Mouse (Mus musculus) ES-E14 (cell line): ENCODE data around the gene Cd300ld5. TPM values are rescaled to one million over a fixed set of nuclear protein-coding genes. Genes with fewer than 3 reads are reported as not detected.

ENCODE experiments used
- DNase-seq: peaks from one replicate; pipeline ENCODE4 v3.0.0-alpha.2; 2013; ENCODE audit warnings: low read depth, low spot score
- H3K27ac ChIP-seq: 2 replicates; pipeline ENCODE4 v1.5.1; 2012; ENCODE audit warnings: low read depth, mild to moderate bottlenecking, low read length, moderate library complexity, mixed read lengths; ENCODE audit not compliant: poor library complexity, insufficient read depth, severe bottlenecking
- H3K36me3 ChIP-seq: 2 replicates; pipeline ENCODE4 v1.6.1; 2012; ENCODE audit warnings: mild to moderate bottlenecking, low read length, moderate library complexity, mixed read lengths; ENCODE audit not compliant: control insufficient read depth, poor library complexity, insufficient read depth, severe bottlenecking
- H3K4me1 ChIP-seq, 2 experiments: fragments of 150-350 bp in 1 of 2; sonication (generic) in 1 of 2; 2 replicates each; pipeline ENCODE4 v1.6.1; 2012; ENCODE audit warnings: low read length in 2 of 2, mild to moderate bottlenecking in 1 of 2, mixed read lengths in 1 of 2; ENCODE audit not compliant: control insufficient read depth in 2 of 2, insufficient read depth in 2 of 2, poor library complexity in 1 of 2
- H3K4me3 ChIP-seq, 2 experiments: fragments of 150-350 bp in 1 of 2; sonication (generic) in 1 of 2; 2 replicates each; pipeline ENCODE4 v1.5.1; 2012; ENCODE audit warnings: low read length in 2 of 2, low read depth in 1 of 2, mild to moderate bottlenecking in 1 of 2, mixed read lengths in 1 of 2; ENCODE audit not compliant: insufficient read depth in 1 of 2, poor library complexity in 1 of 2, severe bottlenecking in 1 of 2
- H3K9ac ChIP-seq: 2 replicates; pipeline ENCODE4 v1.6.1; 2012; ENCODE audit warnings: low read depth, mild to moderate bottlenecking, low read length, mixed read lengths; ENCODE audit not compliant: poor library complexity, insufficient read depth, severe bottlenecking
- H3K9me3 ChIP-seq: fragments of 150-350 bp; sonication (generic); 2 replicates; pipeline ENCODE4 v1.6.1; 2012; ENCODE audit warnings: low read depth, mild to moderate bottlenecking, low read length; ENCODE audit not compliant: control insufficient read depth, insufficient read depth
- CHD2 ChIP-seq: IDR thresholded peaks from 2 replicates; pipeline ENCODE4 v1.6.1; 2014; ENCODE audit warnings: mild to moderate bottlenecking, low read depth, low read length, inconsistent platforms
- HCFC1 ChIP-seq: IDR thresholded peaks from 2 replicates; pipeline ENCODE4 v1.6.1; 2012; ENCODE audit warnings: low read length, inconsistent platforms, borderline replicate concordance; ENCODE audit not compliant: insufficient read depth
- MAFK ChIP-seq: IDR thresholded peaks from 2 replicates; pipeline ENCODE4 v1.6.1; 2014; ENCODE audit warnings: mild to moderate bottlenecking, low read depth, low read length, inconsistent platforms; ENCODE audit not compliant: insufficient read depth
- ZC3H11A ChIP-seq: IDR thresholded peaks from 2 replicates; pipeline ENCODE4 v1.6.1; 2012; ENCODE audit warnings: low read depth, mild to moderate bottlenecking, inconsistent platforms, low read length, borderline replicate concordance
- ZNF384 ChIP-seq: IDR thresholded peaks from 2 replicates; pipeline ENCODE4 v1.6.1; 2012; ENCODE audit warnings: low read depth, low read length, inconsistent platforms
- in situ Hi-C, 2 experiments: fragments of 600-800 bp; cut with MboI; formaldehyde crosslinking; loops; one replicate each; pipeline ENCODE4 v1.15.1; 2025; ENCODE audit warnings: low sequenced_read_pairs in 2 of 2, inconsistent platforms in 1 of 2; ENCODE audit not compliant: unreplicated experiment in 2 of 2
- total RNA-seq: library from RNA; depleted of rRNA; stranded (reverse); fragments of 300-350 nt; gene quantifications from 2 replicates; pipeline ENCODE4 v1.2.3, GENCODE M21; 2012; rRNA removed

The Cd300ld5 gene
- total RNA-seq, 1 experiment: not detected

DNA sequence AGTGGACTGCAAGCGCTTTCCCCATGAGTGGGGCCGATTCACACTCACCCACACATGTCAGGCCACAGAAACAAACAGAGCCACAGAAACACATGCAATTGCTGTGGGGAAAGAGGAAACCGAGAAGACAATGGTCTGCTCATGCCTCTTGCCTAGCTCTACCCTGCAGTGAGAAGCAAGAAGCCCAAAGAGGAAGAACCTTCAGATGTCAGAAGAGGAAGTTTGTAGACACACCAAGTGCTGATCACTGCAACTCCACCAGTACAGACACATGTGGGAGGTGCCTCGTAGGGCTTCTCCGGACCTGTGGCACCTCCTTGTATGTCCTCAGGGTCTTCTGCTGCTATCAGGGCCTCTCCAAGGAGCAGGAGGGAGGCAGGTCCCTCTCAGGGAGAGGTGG lies 33.5 kb downstream of the Cd300ld5 start:
- Histone ChIP-seq H3K9me3 (no peaks in the 10 kb centered on the region), H3K27ac (no peak overlapping the region), H3K4me3 (no peak overlapping the region), H3K4me1 (no peaks in the 10 kb centered on the region), H3K9ac (no peak overlapping the region), H3K36me3 (no peaks in the 10 kb centered on the region)
- TF ChIP-seq ZC3H11A: no peak
- TF ChIP-seq HCFC1: no peak
- TF ChIP-seq CHD2: no peak
- no peak for TF ChIP-seq ZNF384
- TF ChIP-seq MAFK: no peak
- no peak for DNase-seq
- in situ Hi-C loops: no loop called here

DNA sequence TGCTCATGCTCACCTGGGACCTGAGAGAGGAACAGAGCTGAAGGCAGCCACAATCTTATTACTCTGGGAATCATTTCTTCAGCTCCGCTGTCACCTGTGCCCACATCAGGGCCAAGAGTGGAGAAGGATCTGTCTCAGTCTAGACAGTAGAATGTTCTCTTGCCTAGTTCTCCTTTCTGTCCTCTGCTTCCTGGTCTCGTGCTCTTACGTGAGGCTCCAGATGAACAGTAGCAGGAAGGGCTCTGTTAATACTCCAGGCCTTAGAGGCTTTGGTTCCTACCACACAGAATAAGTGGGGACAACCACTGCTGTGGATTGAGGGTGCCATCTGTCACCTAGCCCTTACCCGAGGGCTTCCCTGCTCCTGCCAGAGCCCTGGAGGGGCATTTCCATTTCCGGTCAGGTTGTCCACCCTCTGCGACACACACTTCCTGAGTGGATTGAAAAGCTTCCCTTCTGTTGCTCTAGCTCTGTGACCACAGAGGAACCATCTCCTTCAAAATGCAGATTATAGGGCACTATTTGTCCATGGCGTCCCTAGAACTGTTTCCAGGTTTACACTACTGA lies 36.0 kb downstream of the Cd300ld5 start, which contains the start of gene Cd300c2:
TSS of gene Cd300c2 (minus strand) at position 407 of the 567 bp plus-strand sequence.
- Histone ChIP-seq H3K4me3 (no peak within 1 kb of the TSS), H3K36me3 (no peaks in the 10 kb centered on the region), H3K4me1 (no peaks in the 10 kb centered on the region), H3K9ac (no peak within 1 kb of the TSS), H3K9me3 (no peaks in the 10 kb centered on the region), H3K27ac (no peak within 1 kb of the TSS)
- no peak for DNase-seq
- TF ChIP-seq ZNF384 (no peak), CHD2 (no peak), ZC3H11A (no peak), MAFK (no peak), HCFC1 (no peak)
- in situ Hi-C loops: no loop called here

DNA sequence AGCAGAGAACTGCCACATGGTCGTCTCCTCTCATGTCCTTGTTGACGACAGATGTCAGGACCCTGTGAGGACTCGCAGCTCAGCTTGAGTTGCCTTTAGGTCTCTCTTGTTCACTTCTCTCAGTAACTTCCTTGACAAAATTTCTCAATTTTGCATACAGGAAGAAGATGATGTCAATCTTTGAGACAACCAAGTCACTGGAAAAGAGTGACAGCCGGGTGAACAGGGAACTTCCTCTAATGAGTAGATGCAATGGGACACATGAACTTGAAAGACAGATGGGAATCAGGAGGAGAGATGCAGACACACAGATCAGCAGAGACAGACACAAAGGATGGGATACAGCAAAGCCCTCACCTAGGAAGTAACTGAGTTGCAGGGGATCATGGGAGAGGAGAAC lies 47.8 kb downstream of the Cd300ld5 start, which contains the start of gene Cd300ld:
TSS of gene Cd300ld (minus strand) at position 130 of the 400 bp plus-strand sequence.
- no peak within 1 kb of the TSS for H3K4me3 ChIP-seq
- H3K36me3 ChIP-seq: no peaks in the 10 kb centered on the region
- no peak within 1 kb of the TSS for H3K9ac ChIP-seq
- H3K27ac ChIP-seq: no peak within 1 kb of the TSS
- TF ChIP-seq ZNF384 (no peak), HCFC1 (no peak), MAFK (no peak), ZC3H11A (no peak), CHD2 (no peak)
- no peak for DNase-seq
- in situ Hi-C loops: no loop called here
- H3K4me1 ChIP-seq: no peaks in the 10 kb centered on the region
- no peaks in the 10 kb centered on the region for H3K9me3 ChIP-seq

DNA sequence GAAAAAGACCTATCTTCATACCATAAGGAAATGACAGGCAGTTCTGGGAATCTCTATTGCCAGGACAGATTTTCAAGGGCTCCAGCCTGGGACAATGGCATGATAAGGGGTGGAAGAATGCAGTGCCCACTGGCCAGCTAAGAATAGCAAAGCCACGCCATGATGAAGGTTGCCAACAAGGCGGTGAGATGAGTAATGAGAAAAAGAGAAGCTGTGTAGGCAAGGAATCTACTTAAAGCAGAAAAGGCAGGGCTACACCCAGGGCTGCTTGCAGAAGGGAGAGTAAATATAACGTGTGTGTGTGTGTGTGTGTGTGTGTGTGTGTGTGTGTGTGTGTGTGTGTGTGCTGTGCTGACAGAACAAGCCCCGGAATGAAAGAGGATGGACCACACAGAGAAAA lies 55.7 kb downstream of the Cd300ld5 start:
- H3K4me1 ChIP-seq: no peaks in the 10 kb centered on the region
- TF ChIP-seq MAFK (no peak), CHD2 (no peak), ZC3H11A (no peak), ZNF384 (no peak), HCFC1 (no peak)
- H3K27ac ChIP-seq: no peak overlapping the region
- H3K9me3 ChIP-seq: no peaks in the 10 kb centered on the region
- in situ Hi-C loops: no loop called here
- no peaks in the 10 kb centered on the region for H3K36me3 ChIP-seq
- no peak for DNase-seq
- H3K4me3 ChIP-seq: no peak overlapping the region
- no peak overlapping the region for H3K9ac ChIP-seq

Other genes with a start within 250 kb of the Cd300ld5 start
- gene Btbd17, start 241.8 kb downstream of the Cd300ld5 start, total RNA-seq: 1.6 and 1.7 TPM in 2 replicates
- 0.27 TPM in 1 of 2 replicates, not detected in the other for gene Gpr142, start 238.8 kb downstream of the Cd300ld5 start, total RNA-seq
- gene Gprc5c, start 186.6 kb downstream of the Cd300ld5 start, total RNA-seq: 35.9 and 36.5 TPM in 2 replicates
- 0.22 and 0.58 TPM in 2 replicates for gene Cd300a, start 147.7 kb downstream of the Cd300ld5 start, total RNA-seq
- gene Cd300lb, start 103.4 kb downstream of the Cd300ld5 start, total RNA-seq: not detected in 2 replicates
- not detected in 2 replicates for gene Cd300c, start 68.6 kb downstream of the Cd300ld5 start, total RNA-seq
- gene Cd300ld, start 47.8 kb downstream of the Cd300ld5 start, total RNA-seq: 0.09 TPM in 1 of 2 replicates, not detected in the other
- gene Cd300c2, start 35.9 kb downstream of the Cd300ld5 start, total RNA-seq: not detected in 2 replicates
- gene Cd300ld2, start 21.6 kb downstream of the Cd300ld5 start, total RNA-seq: not detected in 2 replicates
- not detected in 2 replicates for gene Cd300ld4, start 10.8 kb downstream of the Cd300ld5 start, total RNA-seq
- gene Cd300ld3, start 10.6 kb upstream of the Cd300ld5 start, total RNA-seq: not detected in 2 replicates
- gene Cd300e, start 24.4 kb upstream of the Cd300ld5 start, total RNA-seq: 0.09 and 0.11 TPM in 2 replicates
- 0.67 and 0.85 TPM in 2 replicates for gene Rab37, start 53.7 kb upstream of the Cd300ld5 start, total RNA-seq
- gene Cd300lf, start 96.2 kb upstream of the Cd300ld5 start, total RNA-seq: 0.40 and 0.42 TPM in 2 replicates
- gene Slc9a3r1, start 125.6 kb upstream of the Cd300ld5 start, total RNA-seq: 40.3 and 43.9 TPM in 2 replicates
- gene Tmem104, start 149.7 kb upstream of the Cd300ld5 start, total RNA-seq: 14.7 and 17.2 TPM in 2 replicates
- gene Nat9, start 150.1 kb upstream of the Cd300ld5 start, total RNA-seq: 16.9 and 19.3 TPM in 2 replicates
- 0.21 and 0.22 TPM in 2 replicates for gene Grin2c, start 229.5 kb upstream of the Cd300ld5 start, total RNA-seq
- gene Fdxr, start 239.3 kb upstream of the Cd300ld5 start, total RNA-seq: 12.1 and 21.0 TPM in 2 replicates